Mouse (Mus musculus) heart, embryonic 14.5 days (tissue): Measurements from ENCODE around the gene AI854703. TPM values are rescaled to one million over a fixed set of nuclear protein-coding genes. Genes with fewer than 3 reads are reported as not detected.
A peak's percentile ranks its signal among the peaks of the same experiment; 100 is the strongest.

Source experiments
- ATAC-seq: fragments of 200-750 bp; cut with Nextera tagmentation; 2 replicates; pipeline ENCODE4 v1.8.0; 2017; ENCODE audit warnings: low read depth, moderate TSS enrichment; ENCODE audit not compliant: insufficient number of reproducible peaks, insufficient read depth, low FRiP score
- H3K27ac ChIP-seq, 2 experiments: fragments of 200-500 bp in 1 of 2; fragments of 300-500 bp in 1 of 2; sonication (generic) in 1 of 2; replicated peaks in 1 of 2; 2 replicates each; pipeline ENCODE4 v1.5.1; 2012 to 2014; ENCODE audit warnings: low read depth in 2 of 2, low read length in 2 of 2, control low read depth in 1 of 2, mild to moderate bottlenecking in 1 of 2, mixed read lengths in 1 of 2; ENCODE audit not compliant: control insufficient read depth in 1 of 2, insufficient read depth in 1 of 2
- H3K27me3 ChIP-seq: fragments of 300-500 bp; sonication (generic); 2 replicates; pipeline ENCODE4 v1.6.1; 2014; ENCODE audit warnings: mild to moderate bottlenecking, low read length, control low read depth; ENCODE audit not compliant: control insufficient read depth, insufficient read depth
- H3K36me3 ChIP-seq: fragments of 300-500 bp; sonication (generic); 2 replicates; pipeline ENCODE4 v1.6.1; 2014; ENCODE audit warnings: mild to moderate bottlenecking, control low read depth, low read length, mixed read lengths; ENCODE audit not compliant: control insufficient read depth, insufficient read depth
- H3K4me1 ChIP-seq, 2 experiments: fragments of 200-500 bp in 1 of 2; fragments of 300-500 bp in 1 of 2; sonication (generic) in 1 of 2; 2 replicates each; pipeline ENCODE4 v1.6.1; 2012 to 2014; ENCODE audit warnings: low read length in 2 of 2, control low read depth in 1 of 2, mixed read lengths in 1 of 2; ENCODE audit not compliant: control insufficient read depth in 2 of 2, insufficient read depth in 2 of 2
- H3K4me2 ChIP-seq: fragments of 300-500 bp; sonication (generic); 2 replicates; pipeline ENCODE4 v1.6.1; 2014; ENCODE audit warnings: mild to moderate bottlenecking, low read length
- H3K4me3 ChIP-seq, 2 experiments: fragments of 200-500 bp in 1 of 2; fragments of 300-500 bp in 1 of 2; sonication (generic) in 1 of 2; 2 replicates each; pipeline ENCODE4 v1.5.1; 2012 to 2014; ENCODE audit warnings: low read length in 2 of 2, mild to moderate bottlenecking in 2 of 2, control low read depth in 1 of 2, low read depth in 1 of 2, moderate library complexity in 1 of 2; ENCODE audit not compliant: control insufficient read depth in 1 of 2, insufficient read depth in 1 of 2
- H3K9ac ChIP-seq: fragments of 300-500 bp; sonication (generic); 2 replicates; pipeline ENCODE4 v1.6.1; 2014; ENCODE audit warnings: mild to moderate bottlenecking, low read length
- H3K9me3 ChIP-seq: fragments of 300-500 bp; sonication (generic); 2 replicates; pipeline ENCODE4 v1.6.1; 2016; ENCODE audit warnings: low read length, control low read depth; ENCODE audit not compliant: control insufficient read depth
- WGBS: fragments of 180-500 bp; shearing (Covaris S2); extraction: QIAGEN DNeasy Blood & Tissue Kit; methylation state at CpG from one replicate; pipeline ENCODE4 v1.1.7; 2014; 5-methylcytosine and 5-hydroxymethylcytosine counted together
- polyA plus RNA-seq: library from polyadenylated mRNA; unstranded; fragments of >200 nt; fragmentation: Nextera tagmentation; extraction: Ambion mirVana; gene quantifications from 2 replicates; pipeline ENCODE4 v1.2.1, GENCODE M21; 2014

AI854703 gene
- polyA plus RNA-seq, 1 experiment from 2014 or later, result 1.1 TPM

DNA sequence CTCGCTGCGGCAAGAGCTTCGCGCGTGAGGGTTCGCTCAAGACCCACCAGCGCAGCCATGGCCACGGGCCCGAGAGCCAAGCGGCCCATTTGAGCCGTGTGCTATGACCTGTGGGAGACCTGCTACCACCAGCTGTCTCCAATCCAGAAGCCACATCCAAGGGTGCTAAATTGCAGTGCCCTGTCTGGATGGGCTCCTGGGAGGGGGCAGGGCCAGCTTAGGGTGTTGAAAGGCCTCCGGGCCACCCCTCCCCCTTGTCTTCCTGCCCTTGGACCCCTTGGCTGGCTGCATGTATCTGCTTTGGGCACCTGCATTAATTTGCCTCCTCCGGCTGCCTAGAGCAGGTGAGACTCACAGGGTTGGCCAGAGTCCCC is 3.1 kb downstream of the AI854703 start:
- Histone ChIP-seq H3K9ac (peak overlapping the region; percentile 70), H3K36me3 (no peaks in the 10 kb centered on the region), H3K9me3 (no peaks in the 10 kb centered on the region), H3K27ac (no peak overlapping the region), H3K27me3 (peaks cover 21% of the 10 kb centered on the region; the same call in 1 of the 2 replicates), H3K4me2 (peak overlapping the region; percentile 94), H3K4me3 (peak overlapping the region; percentile 47 to 49), H3K4me1 (peaks cover 17 to 20% of the 10 kb centered on the region in 2 experiments; a peak in 3 of 4 replicates)
- ATAC-seq, result no peak
- WGBS, result 13% methylated on average over 9 of the region's 13 CpGs

DNA sequence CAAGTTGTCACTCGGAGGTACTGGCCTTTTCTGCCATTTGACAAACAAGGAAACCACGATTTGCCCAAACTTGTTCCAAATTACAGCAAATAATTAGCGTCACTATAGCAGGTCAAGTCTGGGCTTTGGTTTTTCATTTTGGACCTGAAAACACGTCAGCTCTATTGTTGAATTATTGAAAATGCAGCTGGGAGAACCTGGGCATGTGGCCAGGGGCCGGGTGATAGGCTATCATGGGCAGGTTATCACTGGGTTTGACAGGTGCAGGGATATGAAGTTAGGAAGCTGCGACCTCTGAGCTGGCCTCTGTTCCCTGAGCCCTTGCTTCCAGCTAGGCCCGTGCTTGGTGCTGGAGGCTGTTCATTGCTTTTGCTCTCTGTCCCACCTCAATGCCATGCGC is 4.3 kb downstream of the AI854703 start:
- no peaks in the 10 kb centered on the region for H3K9me3 ChIP-seq
- H3K4me3 ChIP-seq, result no peak overlapping the region
- H3K9ac ChIP-seq, result no peak overlapping the region
- no peak overlapping the region for H3K4me2 ChIP-seq
- peaks cover 16% of the 10 kb centered on the region; the same call in 1 of the 2 replicates for H3K27me3 ChIP-seq
- no peak for ATAC-seq
- H3K36me3 ChIP-seq, result no peaks in the 10 kb centered on the region
- 86% methylated on average over 8 of the region's 8 CpGs for WGBS
- no peak overlapping the region for H3K27ac ChIP-seq
- peaks cover 17 to 20% of the 10 kb centered on the region in 2 experiments; a peak in 3 of 4 replicates for H3K4me1 ChIP-seq

DNA sequence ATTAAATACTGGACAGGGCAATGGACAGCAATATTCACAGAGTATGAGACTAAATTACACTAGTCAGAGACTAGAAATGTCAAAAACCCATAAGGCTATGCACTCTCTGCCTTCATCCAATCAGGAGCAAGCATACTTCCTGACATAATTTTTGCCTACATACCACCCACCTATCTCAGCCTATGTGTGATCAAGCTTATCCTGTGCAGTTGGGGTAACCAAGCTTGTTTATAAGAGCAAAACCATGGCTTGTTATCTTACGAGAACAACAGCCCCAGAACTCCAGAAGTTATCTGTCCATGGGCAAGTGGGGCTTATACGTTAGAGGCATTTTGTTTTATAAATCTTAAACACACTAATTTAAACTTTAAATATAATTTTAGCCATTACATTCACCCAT is 8.5 kb downstream of the AI854703 start:
- no peak overlapping the region for H3K9ac ChIP-seq
- no peak overlapping the region for H3K4me2 ChIP-seq
- peaks cover 9 to 11% of the 10 kb centered on the region in 2 experiments for H3K4me1 ChIP-seq
- H3K36me3 ChIP-seq, result no peaks in the 10 kb centered on the region
- H3K27ac ChIP-seq, result no peak overlapping the region
- no peak for ATAC-seq
- H3K27me3 ChIP-seq, result no peaks in the 10 kb centered on the region
- H3K4me3 ChIP-seq, result no peak overlapping the region
- 88% methylated on average over 2 of the region's 2 CpGs for WGBS
- H3K9me3 ChIP-seq, result no peaks in the 10 kb centered on the region

DNA sequence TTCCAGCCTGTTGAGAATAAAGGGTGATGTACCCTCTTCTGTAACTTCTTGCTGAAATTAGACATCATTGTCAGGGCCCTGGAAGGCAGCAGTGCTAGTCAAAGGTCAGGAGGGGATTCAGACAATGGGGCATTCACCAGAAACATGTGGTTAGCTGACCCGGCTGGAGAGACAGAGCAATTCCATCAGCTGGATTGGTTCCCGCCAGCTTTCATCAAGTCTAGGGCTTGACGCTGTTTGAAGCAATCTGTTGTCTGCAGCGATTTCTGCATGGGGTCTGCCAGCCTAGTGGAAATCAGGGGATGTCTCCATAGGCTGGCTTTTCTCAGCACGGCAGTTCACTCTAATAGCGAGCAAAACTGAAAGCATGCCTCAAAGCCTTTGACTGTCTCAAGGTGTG is 10.0 kb downstream of the AI854703 start:
- H3K36me3 ChIP-seq, result no peaks in the 10 kb centered on the region
- 0 out of 2 replicates have a peak overlapping the region, but pooled peaks have one; percentile 6 for H3K9ac ChIP-seq
- 0 out of 4 replicates have a peak overlapping the region, but pooled peaks have one; percentile 12 to 14 for H3K27ac ChIP-seq
- peak overlapping the region; percentile 28 for H3K4me2 ChIP-seq
- WGBS, result 19% methylated on average over 6 of the region's 6 CpGs
- H3K4me3 ChIP-seq, result no peak overlapping the region
- ATAC-seq, result no peak
- peaks cover 9 to 11% of the 10 kb centered on the region in 2 experiments for H3K4me1 ChIP-seq
- H3K9me3 ChIP-seq, result no peaks in the 10 kb centered on the region
- H3K27me3 ChIP-seq, result no peaks in the 10 kb centered on the region

DNA sequence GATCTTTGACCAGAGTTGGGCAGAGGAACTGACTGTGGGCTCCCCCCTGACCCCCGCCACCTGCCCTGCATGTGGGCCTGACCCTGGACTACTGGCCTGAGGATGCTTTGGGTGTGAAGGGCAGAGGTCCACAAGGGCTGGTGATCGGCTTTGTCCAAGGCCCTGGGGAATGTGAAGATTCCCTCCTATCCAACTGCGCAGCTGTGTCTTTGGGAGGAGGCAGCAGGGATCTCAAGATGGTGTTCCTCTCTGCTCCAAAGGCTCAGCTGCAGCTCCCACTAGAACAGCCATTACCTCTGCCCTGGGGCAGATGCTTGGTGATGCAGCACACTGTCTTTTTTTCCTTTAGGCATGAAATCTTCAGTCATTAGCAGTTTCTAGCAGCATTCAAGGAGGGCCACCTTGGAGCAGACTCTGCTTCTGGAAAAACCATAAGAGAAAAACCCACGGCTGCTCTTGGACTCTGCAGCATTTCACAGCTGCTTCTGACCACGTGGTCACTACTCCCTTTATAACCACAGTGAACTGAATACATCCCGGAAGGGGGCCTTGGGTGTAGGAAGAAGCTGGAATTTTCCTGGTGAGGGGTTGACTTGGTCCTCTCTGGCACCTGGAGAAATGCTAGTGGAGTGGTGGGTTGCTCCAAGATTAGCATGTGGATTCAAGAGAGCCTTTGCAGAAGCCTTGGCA is 11.4 kb downstream of the AI854703 start:
- H3K27me3 ChIP-seq, result no peaks in the 10 kb centered on the region
- WGBS, result 62% methylated on average over 6 of the region's 6 CpGs

DNA sequence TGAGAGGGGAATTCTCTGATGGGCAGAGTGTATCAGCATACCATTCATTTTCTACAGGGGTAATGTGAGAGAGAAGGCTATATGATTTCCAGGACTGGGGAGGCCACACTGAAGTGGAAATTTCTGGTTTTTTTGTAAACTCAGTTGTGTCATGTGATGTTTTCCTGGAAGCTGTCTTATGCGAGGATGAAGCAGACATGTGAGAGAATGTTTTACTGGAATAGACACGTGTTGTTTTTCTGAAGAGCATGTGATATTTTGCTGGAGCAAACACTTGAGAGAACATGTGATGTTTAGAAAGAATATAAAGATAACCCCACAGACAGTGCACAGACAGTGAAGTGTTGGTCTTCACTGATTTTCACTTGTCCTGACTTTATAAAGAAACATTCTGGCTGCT is 12.0 kb downstream of the AI854703 start:
- ATAC-seq, result no peak
- WGBS, result 55% methylated on average over 2 of the region's 2 CpGs

More for the DNA sequence above, 11.4 kb downstream of the AI854703 start:
- Histone ChIP-seq H3K36me3 (no peaks in the 10 kb centered on the region), H3K9ac (no peak overlapping the region), H3K4me3 (no peak overlapping the region), H3K4me2 (no peak overlapping the region), H3K4me1 (peaks cover 9 to 11% of the 10 kb centered on the region in 2 experiments), H3K27ac (no peak overlapping the region), H3K9me3 (no peaks in the 10 kb centered on the region)
- no peak for ATAC-seq

DNA sequence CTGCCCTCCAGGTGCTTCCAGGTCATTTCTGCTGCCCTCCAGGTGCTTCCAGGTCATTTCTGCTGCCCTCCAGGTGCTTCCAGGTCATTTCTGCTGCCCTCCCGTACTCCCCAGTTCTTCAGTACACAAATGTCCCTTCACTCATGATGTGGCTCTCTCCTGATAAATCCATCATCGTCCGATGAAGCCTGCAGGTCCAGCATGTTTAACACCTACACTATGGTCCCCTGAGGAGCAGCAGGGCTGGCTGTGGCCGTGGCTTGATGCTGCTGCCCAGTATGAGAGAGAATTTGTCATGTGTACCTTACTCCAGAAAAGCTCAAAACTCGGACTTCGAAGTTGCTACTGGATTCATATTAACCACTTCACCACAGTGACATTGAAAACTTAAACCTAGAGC is 14.8 kb downstream of the AI854703 start:
- H3K9ac ChIP-seq, result no peak overlapping the region
- WGBS, result 63% methylated on average over 6 of the region's 6 CpGs
- no peak for ATAC-seq
- H3K4me2 ChIP-seq, result no peak overlapping the region
- H3K27ac ChIP-seq, result no peak overlapping the region
- peaks cover 9 to 13% of the 10 kb centered on the region in 2 experiments for H3K4me1 ChIP-seq
- H3K9me3 ChIP-seq, result no peaks in the 10 kb centered on the region
- no peak overlapping the region for H3K4me3 ChIP-seq
- H3K36me3 ChIP-seq, result no peaks in the 10 kb centered on the region
- no peaks in the 10 kb centered on the region for H3K27me3 ChIP-seq

More for the DNA sequence above, 12.0 kb downstream of the AI854703 start:
- Histone ChIP-seq H3K4me1 (peaks cover 9 to 11% of the 10 kb centered on the region in 2 experiments), H3K9me3 (no peaks in the 10 kb centered on the region), H3K36me3 (no peaks in the 10 kb centered on the region), H3K27ac (no peak overlapping the region), H3K4me2 (no peak overlapping the region), H3K4me3 (no peak overlapping the region), H3K9ac (no peak overlapping the region), H3K27me3 (no peaks in the 10 kb centered on the region)
